Mouse (Mus musculus): Measurements from ENCODE around the gene Clp1. TPM values are rescaled to one million over a fixed set of nuclear protein-coding genes. Genes with fewer than 3 reads are reported as not detected.

Clp1 gene
- polyA plus RNA-seq, 1 experiment from 2014 or later = 28.4 TPM

GRCm38 (mm10) chr2:84705295-84705694, 21.9 kb downstream of the Clp1 start:
- Histone ChIP-seq H3K27ac (ENCODE audit: low read length) (no peak overlapping the region), H3K27me3 (replicated peaks; ENCODE audit: control insufficient read depth, insufficient read depth, low read length) (no peaks in the 10 kb centered on the region), H3K4me1 (ENCODE audit: control insufficient read depth, insufficient read depth, low read length) (no peaks in the 10 kb centered on the region), H3K9me3 (ENCODE audit: control insufficient read depth, low read length) (no peaks in the 10 kb centered on the region), H3K9ac (ENCODE audit: low read depth, low read length) (no peak overlapping the region), H3K4me3 (ENCODE audit: low read length) (no peak overlapping the region), H3K4me2 (ENCODE audit: low read depth, low read length) (no peak overlapping the region), H3K36me3 (ENCODE audit: control insufficient read depth, insufficient read depth, low read length) (no peaks in the 10 kb centered on the region)
- 83% methylated on average over 1 of the region's 1 CpGs for WGBS
- peak; percentile 54 for ATAC-seq

GRCm38 (mm10) chr2:84704329-84704728, 22.8 kb downstream of the Clp1 start:
- H3K4me2 ChIP-seq (ENCODE audit: low read depth, low read length) = no peak overlapping the region
- H3K9me3 ChIP-seq (ENCODE audit: control insufficient read depth, low read length) = no peaks in the 10 kb centered on the region
- no peaks in the 10 kb centered on the region for H3K4me1 ChIP-seq (ENCODE audit: control insufficient read depth, insufficient read depth, low read length)
- H3K4me3 ChIP-seq (ENCODE audit: low read length) = no peak overlapping the region
- WGBS = 74% methylated on average over 5 of the region's 5 CpGs
- no peaks in the 10 kb centered on the region for H3K36me3 ChIP-seq (ENCODE audit: control insufficient read depth, insufficient read depth, low read length)
- ATAC-seq = peak; percentile 63
- no peak overlapping the region for H3K9ac ChIP-seq (ENCODE audit: low read depth, low read length)
- no peak overlapping the region for H3K27ac ChIP-seq (ENCODE audit: low read length)
- no peaks in the 10 kb centered on the region for H3K27me3 ChIP-seq (replicated peaks; ENCODE audit: control insufficient read depth, insufficient read depth, low read length)

- H3K4me3 ChIP-seq (ENCODE audit: low read length) = no peak overlapping the region
- no peak overlapping the region for H3K27ac ChIP-seq (ENCODE audit: low read length)
- H3K4me2 ChIP-seq (ENCODE audit: low read depth, low read length) = no peak overlapping the region
- no peak for ATAC-seq
- H3K36me3 ChIP-seq (ENCODE audit: control insufficient read depth, insufficient read depth, low read length) = no peaks in the 10 kb centered on the region; the same call in 1 of the 2 replicates
- no peaks in the 10 kb centered on the region for H3K27me3 ChIP-seq (replicated peaks; ENCODE audit: control insufficient read depth, insufficient read depth, low read length)
- H3K9ac ChIP-seq (ENCODE audit: low read depth, low read length) = no peak overlapping the region
- no peaks in the 10 kb centered on the region for H3K4me1 ChIP-seq (ENCODE audit: control insufficient read depth, insufficient read depth, low read length)
- WGBS = 95% methylated on average over 1 of the region's 1 CpGs
- no peaks in the 10 kb centered on the region for H3K9me3 ChIP-seq (ENCODE audit: control insufficient read depth, low read length)
These were observed 23.7 kb downstream of the Clp1 start for GRCm38 (mm10) chr2:84703497-84703896.

- Histone ChIP-seq H3K4me2 (ENCODE audit: low read depth, low read length) (no peak overlapping the region), H3K9me3 (ENCODE audit: control insufficient read depth, low read length) (no peaks in the 10 kb centered on the region), H3K27me3 (replicated peaks; ENCODE audit: control insufficient read depth, insufficient read depth, low read length) (no peaks in the 10 kb centered on the region), H3K4me1 (ENCODE audit: control insufficient read depth, insufficient read depth, low read length) (no peaks in the 10 kb centered on the region), H3K9ac (ENCODE audit: low read depth, low read length) (no peak overlapping the region), H3K4me3 (ENCODE audit: low read length) (no peak overlapping the region), H3K27ac (ENCODE audit: low read length) (no peak overlapping the region), H3K36me3 (ENCODE audit: control insufficient read depth, insufficient read depth, low read length) (peaks cover 13% of the 10 kb centered on the region)
- WGBS = 75% methylated on average over 5 of the region's 5 CpGs
- no peak for ATAC-seq
These were observed 32.0 kb downstream of the Clp1 start for GRCm38 (mm10) chr2:84695007-84695695.

- 88% methylated on average over 12 of the region's 12 CpGs for WGBS
- Histone ChIP-seq H3K9ac (ENCODE audit: low read depth, low read length) (no peak overlapping the region), H3K4me3 (ENCODE audit: low read length) (no peak overlapping the region), H3K4me1 (ENCODE audit: control insufficient read depth, insufficient read depth, low read length) (no peaks in the 10 kb centered on the region), H3K36me3 (ENCODE audit: control insufficient read depth, insufficient read depth, low read length) (peaks cover 28% of the 10 kb centered on the region), H3K27ac (ENCODE audit: low read length) (no peak overlapping the region), H3K27me3 (replicated peaks; ENCODE audit: control insufficient read depth, insufficient read depth, low read length) (no peaks in the 10 kb centered on the region), H3K4me2 (ENCODE audit: low read depth, low read length) (no peak overlapping the region), H3K9me3 (ENCODE audit: control insufficient read depth, low read length) (no peaks in the 10 kb centered on the region)
- no peak for ATAC-seq
These were observed 37.1 kb downstream of the Clp1 start for GRCm38 (mm10) chr2:84690050-84690449.

- H3K9ac ChIP-seq (ENCODE audit: low read depth, low read length) = no peak overlapping the region
- H3K36me3 ChIP-seq (ENCODE audit: control insufficient read depth, insufficient read depth, low read length) = peaks cover 21% of the 10 kb centered on the region
- no peaks in the 10 kb centered on the region for H3K27me3 ChIP-seq (replicated peaks; ENCODE audit: control insufficient read depth, insufficient read depth, low read length)
- 69% methylated on average over 2 of the region's 2 CpGs for WGBS
- no peaks in the 10 kb centered on the region for H3K4me1 ChIP-seq (ENCODE audit: control insufficient read depth, insufficient read depth, low read length)
- H3K4me2 ChIP-seq (ENCODE audit: low read depth, low read length) = no peak overlapping the region
- H3K27ac ChIP-seq (ENCODE audit: low read length) = no peak overlapping the region
- no peak for ATAC-seq
- no peak overlapping the region for H3K4me3 ChIP-seq (ENCODE audit: low read length)
- H3K9me3 ChIP-seq (ENCODE audit: control insufficient read depth, low read length) = no peaks in the 10 kb centered on the region; the same call in 1 of the 2 replicates
These were observed 38.9 kb downstream of the Clp1 start for GRCm38 (mm10) chr2:84688080-84688844.

- Histone ChIP-seq H3K27me3 (replicated peaks; ENCODE audit: control insufficient read depth, insufficient read depth, low read length) (no peaks in the 10 kb centered on the region), H3K36me3 (ENCODE audit: control insufficient read depth, insufficient read depth, low read length) (no peaks in the 10 kb centered on the region)
These were observed 44.5 kb downstream of the Clp1 start for GRCm38 (mm10) chr2:84682605-84683183.

GRCm38 (mm10) chr2:84679016-84679415, 48.1 kb downstream of the Clp1 start, which contains the start of gene Tmx2:
Gene Tmx2, minus strand, starts transcription at chr2:84679140.
- no peaks in the 10 kb centered on the region for H3K9me3 ChIP-seq (ENCODE audit: control insufficient read depth, low read length)
- peak within 1 kb of the TSS; percentile 94 for H3K9ac ChIP-seq (ENCODE audit: low read depth, low read length)
- peak within 1 kb of the TSS; percentile 77 for H3K4me2 ChIP-seq (ENCODE audit: low read depth, low read length)
- H3K4me3 ChIP-seq (ENCODE audit: low read length) = peak within 1 kb of the TSS; percentile 92
- H3K36me3 ChIP-seq (ENCODE audit: control insufficient read depth, insufficient read depth, low read length) = no peaks in the 10 kb centered on the region
- H3K27me3 ChIP-seq (replicated peaks; ENCODE audit: control insufficient read depth, insufficient read depth, low read length) = no peaks in the 10 kb centered on the region
- H3K27ac ChIP-seq (ENCODE audit: low read length) = peak within 1 kb of the TSS; percentile 92
- no peak for ATAC-seq
- peaks cover 15% of the 10 kb centered on the region for H3K4me1 ChIP-seq (ENCODE audit: control insufficient read depth, insufficient read depth, low read length)
- 11% methylated on average over 8 of the region's 8 CpGs for WGBS

More at GRCm38 (mm10) chr2:84682605-84683183, 44.5 kb downstream of the Clp1 start:
- Histone ChIP-seq H3K27ac (ENCODE audit: low read length) (no peak overlapping the region), H3K4me2 (ENCODE audit: low read depth, low read length) (no peak overlapping the region), H3K4me3 (ENCODE audit: low read length) (no peak overlapping the region), H3K9ac (ENCODE audit: low read depth, low read length) (no peak overlapping the region), H3K4me1 (ENCODE audit: control insufficient read depth, insufficient read depth, low read length) (peaks cover 10% of the 10 kb centered on the region), H3K9me3 (ENCODE audit: control insufficient read depth, low read length) (no peaks in the 10 kb centered on the region; the same call in 1 of the 2 replicates)
- no peak for ATAC-seq
- 55% methylated on average over 6 of the region's 6 CpGs for WGBS

Measured in intestine, embryonic 16.5 days (tissue).